Mouse (Mus musculus): Measurements from ENCODE around the gene Arsk. TPM values are rescaled to one million over a fixed set of nuclear protein-coding genes. Genes with fewer than 3 reads are reported as not detected.
A peak's percentile ranks its signal among the peaks of the same experiment; 100 is the strongest.

Gene Arsk
- total RNA-seq, 4 experiments from 2014 or later: 5.3 to 10.1 (median 6.9) TPM

GRCm38 (mm10) chr13:76024588-76024987 is 73.9 kb downstream of the Arsk start:
- no peak for DNase-seq (ENCODE audit: low spot score in 2 of 2)

DNA sequence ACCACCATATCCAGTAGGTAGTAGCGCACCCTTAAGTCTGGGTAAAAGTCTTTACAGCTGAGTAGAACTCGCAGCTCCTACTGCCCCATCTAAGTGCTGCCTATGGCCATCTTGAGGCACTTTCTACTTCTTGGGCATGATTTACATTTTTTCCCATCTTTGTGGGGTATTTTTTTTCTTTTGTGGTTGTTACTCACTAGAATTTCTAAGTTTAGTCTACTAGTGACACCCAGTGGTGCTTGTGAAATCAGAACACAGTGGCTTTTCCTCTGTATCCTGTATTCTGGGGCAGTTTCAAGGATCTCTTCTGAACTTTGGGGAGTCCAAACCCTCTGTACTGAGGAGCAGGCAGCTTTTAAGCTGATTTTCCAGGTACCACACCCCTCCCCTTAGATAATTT is 76.7 kb downstream of the Arsk start:
- DNase-seq (ENCODE audit: low spot score in 2 of 2): no peak

GRCm38 (mm10) chr13:76018844-76019400 is 79.5 kb downstream of the Arsk start:
- DNase-seq (ENCODE audit: low spot score in 2 of 2): no peak

- peak; percentile 83 to 96 for DNase-seq (ENCODE audit: low spot score in 2 of 2)
Measured at GRCm38 (mm10) chr13:76017974-76018843, 80.3 kb downstream of the Arsk start, which contains the start of gene Rfesd. Gene Rfesd, minus strand, starts transcription at chr13:76018719.

GRCm38 (mm10) chr13:76017465-76017864 is 81.0 kb downstream of the Arsk start:
- DNase-seq (ENCODE audit: low spot score in 2 of 2): no peak

- no peak for DNase-seq (ENCODE audit: low spot score in 2 of 2)
Measured at GRCm38 (mm10) chr13:76014511-76014910, 83.9 kb downstream of the Arsk start.

Other genes starting within 250 kb of the Arsk start
- gene Rhobtb3, start 154.7 kb downstream of the Arsk start, total RNA-seq (2022): 10 to 100 TPM; 16.9 to 19.9 (median 19.5) TPM
- gene Spata9, start 131.5 kb downstream of the Arsk start, total RNA-seq (2022): under 1 TPM in 3 of 4 experiments, not detected in 1; 0.35 to 0.80 (median 0.53) TPM
- 10 to 100 TPM; 18.1 to 20.2 (median 19.4) TPM for gene Rfesd, start 79.9 kb downstream of the Arsk start, total RNA-seq (2022)
- gene Gpr150, start 41.7 kb downstream of the Arsk start, total RNA-seq (2022): 1 to 10 TPM; 4.8 to 6.0 (median 5.3) TPM
- gene Ttc37, start 74 bp upstream of the Arsk start, total RNA-seq (2022): 10 to 100 TPM; 16.0 to 20.9 (median 18.9) TPM
- not detected for gene Fam81b, start 206.4 kb upstream of the Arsk start, total RNA-seq (2022)